Mouse (Mus musculus) adrenal gland, postnatal 14 days (tissue): ENCODE measurements around the gene Mpi. TPM values are rescaled to one million over a fixed set of nuclear protein-coding genes. Genes with fewer than 3 reads are reported as not detected.

Experiments used
- DNase-seq: peaks from one replicate; pipeline ENCODE4 v3.0.0; 2021; ENCODE audit warnings: mixed read lengths
- total RNA-seq: library from RNA; stranded (reverse); gene quantifications from 2 replicates; pipeline ENCODE4 v1.2.3, GENCODE M21; 2021

Mpi gene
- total RNA-seq, 1 experiment from 2014 or later = 35.8 TPM

- no peak for DNase-seq
Measured at GRCm38 (mm10) chr9:57561711-57562099, 9.1 kb upstream of the Mpi start.

DNA sequence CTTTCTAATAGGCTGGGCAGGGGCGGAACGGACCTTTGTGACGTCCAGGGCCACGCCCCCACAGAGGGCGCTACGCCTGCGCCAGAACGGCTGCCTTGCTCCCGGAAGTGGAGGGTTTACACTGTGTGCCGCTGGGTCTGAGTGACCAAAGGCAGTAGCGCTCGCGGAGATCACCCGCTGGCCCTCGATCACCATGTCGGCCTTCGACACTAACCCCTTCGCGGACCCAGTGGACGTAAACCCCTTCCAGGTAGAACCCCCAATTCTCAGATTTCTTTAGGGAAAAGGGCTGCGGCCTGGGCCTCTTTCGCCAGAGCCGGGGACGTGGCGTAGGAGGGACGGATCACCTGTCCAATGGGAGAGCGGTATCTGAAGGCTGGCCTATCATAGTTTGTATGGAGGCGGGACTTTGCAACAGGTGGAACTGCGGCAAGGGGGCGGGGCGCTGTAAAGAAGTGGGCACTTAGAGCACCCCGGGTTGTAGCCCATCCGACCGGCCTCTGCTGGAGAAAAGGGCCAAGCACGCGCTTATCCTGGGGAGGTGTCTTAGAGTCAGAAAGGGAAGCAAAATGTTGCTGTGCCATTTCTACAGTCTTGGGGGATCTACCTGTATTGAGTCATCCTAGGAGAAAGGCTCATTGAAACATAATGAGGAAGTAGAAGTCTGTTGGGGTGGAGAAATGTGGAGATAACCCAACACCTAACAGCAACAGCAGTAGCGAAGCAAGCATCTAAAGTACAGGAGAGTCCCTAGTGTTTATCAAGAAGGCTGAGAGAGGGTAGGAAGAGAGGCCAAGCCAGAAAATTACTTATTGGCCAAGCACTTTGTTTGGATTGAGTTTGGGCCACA, 8.5 kb upstream of the Mpi start, which contains the start of gene Scamp2:
Gene Scamp2 (plus strand): TSS at position 83 of the 850 bp plus-strand sequence.
- peak; percentile 96 for DNase-seq

GRCm38 (mm10) chr9:57560263-57560662, 7.7 kb upstream of the Mpi start:
- DNase-seq = no peak

DNA sequence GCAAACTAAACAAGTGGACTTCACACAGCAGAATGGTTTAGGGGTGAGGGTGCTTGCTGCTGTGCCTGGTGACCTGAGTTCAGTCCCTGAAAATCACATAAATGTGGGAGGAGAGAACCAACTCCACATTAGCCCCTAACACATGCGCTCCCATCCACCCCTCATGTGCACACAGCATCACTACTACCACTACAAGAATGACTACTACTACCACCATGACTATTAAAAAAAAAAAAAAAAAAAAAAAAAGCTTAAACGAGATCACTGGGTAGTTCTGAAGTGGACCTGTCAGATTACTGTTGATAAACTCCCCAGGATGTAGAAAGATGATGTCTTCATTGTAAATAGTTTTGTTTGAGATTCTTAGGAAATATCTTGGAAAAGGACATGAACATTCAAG, 7.0 kb upstream of the Mpi start:
- DNase-seq = no peak

DNA sequence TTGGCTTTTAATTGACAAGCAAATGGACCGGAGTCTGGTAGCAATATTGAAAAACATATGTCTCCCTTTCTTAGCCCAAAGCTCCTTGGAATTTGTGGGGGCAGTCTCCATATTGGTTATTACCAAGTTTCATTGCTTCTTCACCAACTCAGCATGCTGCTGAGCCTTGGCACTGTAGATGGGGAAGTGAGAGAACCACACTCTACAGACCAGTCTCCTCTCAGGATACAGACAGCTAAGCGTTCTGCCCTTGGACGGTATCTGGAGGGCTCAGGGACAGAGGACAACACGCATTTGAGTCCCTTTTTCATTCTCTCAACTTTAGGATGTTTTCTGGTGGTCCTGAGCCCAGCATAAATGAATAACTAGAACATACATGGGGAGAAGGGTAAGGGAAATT, 6.1 kb upstream of the Mpi start:
- no peak for DNase-seq

DNA sequence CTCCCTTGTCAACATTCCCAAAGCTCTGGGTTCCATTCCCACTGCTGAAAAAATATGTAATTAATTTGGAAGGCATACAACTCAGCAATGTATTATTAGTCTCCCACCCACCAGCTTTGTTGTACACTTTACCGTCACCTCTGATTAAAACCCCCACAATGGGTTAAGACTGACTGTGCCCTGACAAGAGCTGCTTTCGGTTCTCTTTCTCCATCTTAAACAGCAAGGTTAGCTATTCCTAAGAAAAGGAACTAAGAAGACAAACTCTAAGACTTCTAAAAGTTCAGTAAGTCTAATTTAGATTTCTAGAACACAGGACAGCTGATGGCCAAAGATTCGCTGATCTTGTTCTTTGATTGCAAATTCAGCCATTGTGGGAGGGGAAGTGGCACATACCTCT, 4.7 kb upstream of the Mpi start:
- DNase-seq = no peak

DNA sequence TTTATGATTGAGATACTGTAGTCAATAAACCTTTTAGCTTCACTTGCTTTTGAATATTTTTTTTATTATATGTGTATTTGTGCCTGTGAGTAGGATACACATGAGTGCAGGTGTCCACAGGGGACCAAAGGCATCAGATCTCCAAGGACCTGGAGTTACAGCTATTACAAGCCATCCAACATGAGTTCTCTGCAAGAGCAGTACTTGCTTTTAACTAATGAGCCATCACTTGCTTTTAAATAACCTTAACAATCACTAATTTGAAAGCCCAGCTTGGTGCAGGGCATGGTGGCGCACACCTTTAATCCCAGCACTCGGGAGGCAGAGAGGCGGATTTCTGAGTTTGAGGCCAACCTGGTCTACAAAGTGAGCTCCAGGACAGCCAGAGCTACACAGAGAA, 2.2 kb upstream of the Mpi start:
- no peak for DNase-seq

GRCm38 (mm10) chr9:57553119-57553518, 556 bp upstream of the Mpi start:
- no peak for DNase-seq

GRCm38 (mm10) chr9:57550126-57550862, 2.3 kb downstream of the Mpi start:
- DNase-seq = peak; percentile 85

DNA sequence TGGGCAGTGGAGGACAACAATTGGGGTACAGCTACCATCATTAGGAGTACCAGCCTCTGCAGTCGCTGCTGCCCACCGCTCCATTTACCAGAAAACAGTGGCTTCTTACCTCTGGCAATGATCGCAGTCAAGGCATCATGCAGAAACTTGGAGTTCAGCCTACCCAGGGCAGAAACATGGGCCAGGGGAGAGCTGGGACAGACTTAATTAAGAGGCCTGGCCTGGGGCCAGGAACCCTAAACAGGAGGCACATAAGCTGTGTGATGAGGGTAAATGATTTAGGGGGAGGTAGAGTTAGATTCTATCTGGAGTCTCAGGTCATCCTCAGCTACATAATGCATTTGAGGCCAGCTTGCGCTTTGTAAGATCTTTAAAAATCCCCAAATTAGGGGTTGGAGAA, 3.4 kb downstream of the Mpi start:
- DNase-seq = no peak

- no peak for DNase-seq
Measured at GRCm38 (mm10) chr9:57547869-57548268, 4.7 kb downstream of the Mpi start.

- peak; percentile 34 for DNase-seq
Measured at GRCm38 (mm10) chr9:57547287-57547686, 5.3 kb downstream of the Mpi start.

GRCm38 (mm10) chr9:57543951-57544350, 8.6 kb downstream of the Mpi start:
- DNase-seq = no peak

GRCm38 (mm10) chr9:57541312-57541711, 11.3 kb downstream of the Mpi start:
- DNase-seq = peak; percentile 59

DNA sequence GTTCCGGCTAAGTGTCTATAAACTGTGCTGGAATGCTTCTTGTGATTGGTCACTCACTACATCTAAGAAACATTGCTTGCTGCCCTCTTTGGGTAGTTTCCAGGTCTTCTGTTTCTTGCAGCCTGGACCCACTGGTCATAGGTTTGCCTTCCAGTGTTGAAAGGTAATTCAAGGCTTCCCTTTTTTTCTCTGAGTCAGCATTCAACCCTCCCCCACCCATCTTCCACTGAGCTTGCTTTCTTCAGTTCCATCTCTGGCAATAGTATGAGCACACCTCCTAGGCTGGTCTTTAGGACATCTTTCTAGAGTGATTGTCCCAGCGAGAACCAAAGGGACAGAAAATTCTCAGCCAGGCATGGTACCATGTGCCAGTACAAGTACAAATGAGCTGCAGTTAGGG, 13.0 kb downstream of the Mpi start:
- no peak for DNase-seq

DNA sequence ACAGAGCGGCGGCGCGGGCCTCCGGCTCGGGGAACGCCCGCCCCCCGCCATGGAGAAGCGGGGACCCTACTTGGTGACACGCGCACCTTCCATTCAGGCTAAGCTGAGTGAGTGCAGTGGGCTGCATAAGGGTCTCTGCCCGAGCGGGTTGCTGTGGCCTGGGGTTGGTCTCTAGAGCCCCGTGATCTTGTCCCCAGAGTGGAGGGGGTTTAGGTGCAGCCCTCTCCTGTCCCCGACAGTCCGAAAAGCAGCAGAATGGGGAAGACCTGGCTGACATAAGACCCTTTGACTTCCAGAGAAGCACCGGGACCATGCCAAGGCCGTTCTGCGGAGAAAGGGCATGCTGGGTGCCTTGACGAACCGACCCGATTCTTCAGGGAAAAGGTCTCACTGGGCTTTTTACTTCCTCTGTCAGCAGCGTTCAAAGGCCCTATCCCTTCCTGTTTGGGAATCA, 14.8 kb downstream of the Mpi start:
- DNase-seq = peak; percentile 55

DNA sequence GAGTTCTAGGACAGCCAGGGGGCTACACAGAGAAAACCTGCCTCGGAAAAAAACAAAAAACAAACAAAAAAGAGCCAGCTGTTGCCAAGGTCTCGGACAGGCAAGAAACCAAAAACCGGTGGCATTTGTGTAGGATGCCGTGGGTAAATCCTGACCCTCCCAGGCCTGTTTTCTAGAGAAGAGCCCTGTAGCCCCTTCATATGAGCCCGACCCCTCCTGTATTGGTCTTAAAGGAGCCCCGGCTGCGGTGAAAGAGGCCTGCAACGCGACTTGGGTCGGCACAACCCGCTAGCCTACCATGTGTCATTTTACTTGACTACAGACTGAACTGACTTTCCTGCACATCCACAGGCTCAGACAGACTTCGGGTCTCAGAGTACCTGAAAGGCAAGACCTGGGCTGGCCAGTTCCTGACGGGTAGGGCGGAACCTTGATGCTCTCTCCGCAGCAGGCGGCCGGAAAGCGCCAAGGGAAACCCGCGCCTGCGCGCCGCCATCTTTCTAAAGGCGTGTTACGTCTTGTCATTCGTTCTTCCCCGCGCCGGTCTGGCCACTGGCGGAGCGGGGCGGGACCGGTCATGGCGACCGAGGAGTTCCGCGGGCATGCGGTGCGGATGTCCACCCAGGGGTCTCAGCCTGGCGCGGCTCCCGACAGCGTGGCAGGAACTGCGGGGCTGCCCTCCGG, 15.4 kb downstream of the Mpi start, which contains the start of gene Fam219b:
Gene Fam219b (plus strand): TSS at position 485 of the 684 bp plus-strand sequence.
- DNase-seq = peak; percentile 96

- DNase-seq = peak; percentile 51
Measured at GRCm38 (mm10) chr9:57536362-57536761, 16.2 kb downstream of the Mpi start.

DNA sequence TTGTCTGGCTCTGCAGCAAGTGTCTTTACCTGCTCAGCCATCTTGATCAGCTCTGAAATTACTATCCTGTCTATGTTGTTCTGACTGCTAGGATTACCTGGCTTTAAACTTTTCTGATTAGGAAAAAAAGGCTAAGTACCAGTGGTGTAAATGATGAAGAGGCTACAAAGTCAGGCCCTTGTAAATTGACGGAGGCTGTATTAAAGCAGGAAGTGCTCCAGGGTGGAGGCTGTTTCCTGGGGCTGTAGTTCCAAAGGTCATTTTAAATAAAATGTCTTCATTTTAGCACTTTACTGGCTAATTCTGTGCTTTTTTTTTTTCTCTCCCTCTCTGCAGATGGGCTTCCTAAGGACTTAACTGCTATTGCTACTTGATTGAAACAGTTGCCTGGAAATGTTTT, 20.6 kb downstream of the Mpi start:
- no peak for DNase-seq

DNA sequence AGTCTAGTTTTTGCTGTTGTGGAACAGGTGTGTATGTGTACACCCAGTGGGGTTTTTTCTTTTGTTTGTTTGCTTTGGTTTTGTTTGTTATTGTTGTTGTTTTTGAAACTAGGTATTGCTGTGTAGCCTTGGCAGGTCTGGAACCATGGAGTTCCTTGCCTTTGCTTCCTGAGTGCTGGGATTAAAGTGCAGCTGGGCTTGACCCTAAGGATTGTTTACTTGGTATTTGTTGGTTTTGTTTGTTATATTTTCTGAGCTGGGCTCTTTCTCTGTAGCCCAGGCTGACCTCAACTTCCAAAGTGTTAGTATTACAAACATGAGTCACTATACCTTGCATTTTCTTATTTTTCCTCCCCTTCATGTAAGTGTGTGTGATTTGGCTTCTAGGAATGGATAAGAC, 26.1 kb downstream of the Mpi start:
- DNase-seq = no peak

DNA sequence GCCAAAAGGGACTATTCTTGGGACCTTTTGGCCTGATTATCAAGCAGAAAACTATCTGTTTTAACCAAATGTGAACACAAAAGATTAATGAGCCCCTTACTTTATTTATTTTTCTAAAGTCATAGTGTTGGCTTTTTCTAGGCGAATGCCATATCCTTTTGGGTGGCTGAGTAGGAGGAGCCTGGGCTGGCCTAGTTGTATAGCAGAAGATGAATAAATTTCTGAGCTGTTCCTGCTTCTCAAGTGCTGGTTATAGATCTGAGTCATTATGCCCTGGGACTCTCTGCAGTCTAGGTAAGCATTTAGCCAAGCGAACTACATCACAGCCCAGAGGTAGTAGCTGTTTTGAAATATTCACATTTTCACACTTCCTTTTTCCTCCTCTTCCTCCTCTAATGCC, 27.0 kb downstream of the Mpi start:
- DNase-seq = no peak

DNA sequence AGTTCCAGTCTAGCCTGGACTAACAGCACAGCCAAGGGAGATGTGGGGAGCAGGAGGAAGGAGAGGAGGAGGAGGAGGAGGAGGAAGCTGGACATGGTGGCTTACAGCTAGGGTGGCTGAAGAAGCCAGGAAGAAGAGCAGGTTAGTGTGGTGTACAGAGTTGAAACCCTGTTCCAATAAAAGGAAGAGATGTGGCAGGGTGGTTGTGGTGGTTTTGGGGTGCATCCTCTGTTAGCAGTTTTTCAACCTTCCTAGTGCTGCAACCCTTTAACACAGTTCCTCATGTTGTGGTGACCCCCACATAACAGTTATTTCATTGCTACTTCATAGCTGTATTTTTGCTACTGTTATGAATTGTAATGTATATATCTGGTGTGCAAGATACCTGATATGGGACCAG, 28.1 kb downstream of the Mpi start:
- no peak for DNase-seq

DNA sequence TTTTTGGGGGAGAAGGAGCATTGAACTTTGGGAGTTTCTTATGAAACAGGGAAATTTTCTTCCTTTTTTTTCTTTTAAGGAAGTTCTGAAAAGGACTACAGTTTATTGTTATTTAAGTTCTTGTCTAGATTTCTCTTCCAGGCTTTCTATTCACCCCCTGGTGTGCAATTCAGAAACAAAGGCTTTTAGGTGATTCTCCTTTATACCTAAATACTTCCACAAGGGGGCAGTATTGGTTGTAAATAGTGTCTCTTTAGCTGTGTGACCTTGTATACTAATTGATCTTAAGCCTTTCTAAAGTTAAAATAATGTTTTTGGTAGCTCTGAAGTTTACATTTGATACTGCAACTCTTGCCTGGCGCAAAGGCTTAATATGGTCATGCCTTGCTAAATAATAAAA, 28.8 kb downstream of the Mpi start:
- DNase-seq = no peak
